Mouse (Mus musculus): ENCODE measurements at regions not wholly inside any gene's neighbourhood (a gene's known extent, or its start where the extent isn't known, plus 50 kb on each side); places are given as distances from the start of the nearest gene placed in this dataset.

DNA sequence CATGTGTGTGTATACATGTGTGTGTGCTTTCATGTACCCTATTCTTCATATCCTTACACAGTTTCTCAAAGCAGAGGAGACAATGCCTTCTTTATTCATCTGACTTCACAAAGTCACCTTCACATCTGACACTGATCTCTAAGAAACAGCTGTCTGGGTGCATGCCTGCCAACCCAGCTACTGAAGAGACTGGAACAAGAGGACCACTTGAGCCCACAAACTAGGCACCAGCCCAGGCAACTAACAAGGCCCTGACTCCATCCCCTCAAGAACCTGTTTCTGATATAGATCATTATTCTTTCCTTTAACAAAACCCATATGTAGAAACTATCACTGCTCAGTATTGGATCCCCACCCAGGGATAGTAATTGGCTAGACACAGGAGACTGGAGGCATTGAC, 295.3 kb downstream of the Qk start:
- TF ChIP-seq CTCF (IDR thresholded peaks at IDR 0.05; ENCODE audit: low read depth, low read length), result no peak
- no peak for TF ChIP-seq EP300 (IDR thresholded peaks at IDR 0.05; ENCODE audit: insufficient read depth, low read depth, low read length)

Measured in ES-Bruce4 (cell line).